Mouse (Mus musculus) MEL (cell line): Measurements from ENCODE around the gene Tnks2.

Experiments used
- ELF1 ChIP-seq: IDR thresholded peaks from 2 replicates; pipeline ENCODE4 v1.6.1; 2014; ENCODE audit warnings: low read depth, mild to moderate bottlenecking, inconsistent platforms, low read length, improper control_type of control experiment, moderate library complexity
- EP300 ChIP-seq, 2 experiments: IDR thresholded peaks; 2 replicates each; pipeline ENCODE4 v1.6.1; 2011; ENCODE audit warnings: improper control_type of control experiment in 2 of 2, low read length in 2 of 2, low read depth in 1 of 2, mild to moderate bottlenecking in 1 of 2
- MEF2A ChIP-seq: IDR thresholded peaks from 2 replicates; pipeline ENCODE4 v1.6.1; 2014; ENCODE audit warnings: low read depth, mild to moderate bottlenecking, inconsistent platforms, low read length, improper control_type of control experiment; ENCODE audit not compliant: poor library complexity, insufficient replicate concordance, severe bottlenecking; ENCODE audit errors: extremely low read depth

DNA sequence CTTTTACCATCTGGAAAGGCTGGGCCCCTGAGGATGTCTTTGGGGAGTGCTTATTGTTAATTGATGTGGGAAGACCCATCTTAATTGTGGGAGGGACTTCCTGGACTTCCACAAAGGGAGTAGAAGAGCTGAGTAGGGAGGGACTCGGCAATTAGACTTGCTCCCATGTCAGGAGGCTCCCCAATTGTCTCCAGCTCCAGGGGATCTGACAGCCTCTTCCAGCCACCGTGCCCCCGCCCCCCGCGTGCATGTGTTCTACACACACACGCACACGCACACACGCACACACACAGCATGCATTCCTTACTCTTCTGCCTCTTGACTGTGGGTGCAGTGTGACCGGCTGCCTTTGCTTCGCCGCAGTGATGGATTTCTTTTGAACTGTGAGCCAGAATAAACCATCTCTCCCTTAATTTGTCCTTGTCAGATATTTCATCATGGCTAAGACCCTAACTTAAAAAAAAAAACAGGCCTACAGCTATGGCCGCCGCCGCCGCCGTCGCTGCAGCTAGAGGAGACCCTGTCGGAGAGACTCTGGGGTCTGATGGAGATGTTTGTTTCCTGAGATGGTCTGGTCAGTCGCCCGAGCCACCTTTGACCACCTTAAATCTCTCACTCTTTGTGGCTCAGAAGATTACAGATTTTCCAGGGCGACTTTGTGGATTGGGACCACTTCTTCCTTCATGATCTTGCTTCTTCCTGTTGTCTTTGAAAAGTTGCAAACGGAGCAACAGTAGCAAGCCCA, 15.7 kb upstream of the Tnks2 start:
- no peak for TF ChIP-seq ELF1
- TF ChIP-seq EP300 (IDR thresholded peaks at IDR 0.05; ENCODE audit: low read depth in 1 of 2, low read length in 2 of 2), result no peak
- TF ChIP-seq MEF2A, result no peak
